Mouse (Mus musculus) small intestine, adult 2 months (tissue): ENCODE measurements around the gene Pla1a.

Experiments
- CTCF ChIP-seq: fragments of 200-500 bp; IDR thresholded peaks from 2 replicates; pipeline ENCODE4 v1.5.1; 2012; ENCODE audit warnings: low read depth, mild to moderate bottlenecking, control low read depth, inconsistent platforms, low read length, moderate library complexity, mixed read lengths; ENCODE audit not compliant: insufficient replicate concordance, insufficient read length; ENCODE audit errors: extremely low read depth
- POLR2A ChIP-seq: fragments of 200-500 bp; IDR thresholded peaks from 2 replicates; pipeline ENCODE4 v1.6.1; 2012; ENCODE audit warnings: low read depth, mild to moderate bottlenecking, control low read depth, inconsistent platforms, low read length, moderate library complexity

DNA sequence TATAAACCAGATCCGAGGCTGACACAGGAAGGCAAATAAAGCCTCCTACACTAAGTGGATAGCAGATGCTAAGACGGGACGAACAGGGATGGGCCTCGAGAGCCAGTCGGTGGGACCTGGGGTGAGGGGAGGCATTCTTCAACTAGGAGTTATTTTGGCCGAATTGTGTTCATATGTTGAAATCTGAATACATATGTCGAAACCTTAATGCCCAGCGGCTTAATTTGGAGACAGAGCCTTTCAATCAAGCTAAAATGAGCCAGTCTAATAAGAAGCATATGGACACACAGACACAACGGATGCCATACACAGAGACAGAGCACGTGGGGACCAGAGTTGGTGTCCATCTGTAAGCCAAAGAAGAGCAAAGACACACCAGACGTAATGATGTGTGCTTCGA, 15.5 kb upstream of the Pla1a start:
- TF ChIP-seq POLR2A (no peak), CTCF (no peak)
